Mouse (Mus musculus) heart, adult 9 months (tissue): Measurements from ENCODE around the gene Slc13a5.

Experiments used
- DNase-seq, 2 experiments: peaks; one replicate each; pipeline ENCODE4 v3.0.0; 2022; ENCODE audit warnings: low spot score in 2 of 2

The Slc13a5 gene

DNA sequence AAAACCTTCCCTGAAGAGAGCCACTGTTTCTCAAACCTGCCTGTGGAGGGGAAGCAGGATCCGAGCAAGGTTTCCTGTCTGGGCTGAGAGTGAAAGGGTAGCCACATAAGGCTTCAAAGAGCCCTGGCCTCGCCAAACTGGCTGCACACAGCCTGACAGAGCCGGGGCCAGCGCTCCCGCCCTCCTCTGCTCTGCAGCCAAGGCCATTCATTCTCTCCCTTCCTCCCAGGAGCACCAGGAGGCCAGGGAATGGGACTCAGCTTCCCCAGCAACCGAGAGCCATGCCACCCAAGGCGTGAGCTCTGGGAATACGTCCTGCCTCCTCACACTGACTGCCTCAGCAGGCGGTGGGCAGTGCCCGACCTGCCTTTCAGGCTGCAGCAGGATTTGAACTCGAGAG lies 1.5 kb downstream of the Slc13a5 start:
- no peak for DNase-seq

DNA sequence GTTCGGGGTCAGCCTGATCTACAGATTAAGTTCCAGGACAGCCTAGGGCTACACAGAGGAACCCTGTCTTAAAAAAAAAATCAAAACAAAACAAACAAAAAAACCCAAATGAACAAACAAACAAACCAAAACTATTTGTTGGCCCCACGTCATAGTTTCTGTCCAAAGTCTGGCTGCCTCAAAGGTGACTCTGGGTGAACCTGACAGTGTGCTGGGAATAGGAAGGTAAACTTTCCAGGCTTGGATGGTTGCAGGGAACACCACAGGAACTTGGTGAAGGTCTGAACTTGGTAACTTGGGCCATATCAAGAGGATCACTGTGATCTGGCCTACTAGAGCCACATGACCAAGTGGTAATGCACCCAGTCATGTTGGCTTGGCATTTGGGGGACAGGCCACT lies 10.6 kb downstream of the Slc13a5 start:
- DNase-seq = no peak

DNA sequence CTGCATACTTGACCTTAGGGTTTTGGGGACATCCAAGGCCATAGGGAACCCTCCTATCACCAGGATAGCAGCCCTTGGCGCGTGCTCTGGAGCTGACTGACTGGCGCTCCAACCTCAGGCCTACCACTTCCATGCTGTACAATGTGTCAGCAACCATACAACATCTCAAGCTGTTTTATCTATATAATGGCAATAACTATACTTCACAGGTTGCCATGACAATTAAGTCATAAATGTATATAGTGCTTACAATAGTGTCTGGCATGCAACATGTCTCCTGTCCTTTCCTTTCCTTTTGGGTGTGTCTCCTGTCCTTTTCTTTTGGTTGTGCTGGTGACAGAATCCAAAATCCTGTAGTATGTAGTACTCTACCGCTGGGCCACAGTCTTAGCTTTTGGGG lies 11.4 kb downstream of the Slc13a5 start:
- DNase-seq = no peak

DNA sequence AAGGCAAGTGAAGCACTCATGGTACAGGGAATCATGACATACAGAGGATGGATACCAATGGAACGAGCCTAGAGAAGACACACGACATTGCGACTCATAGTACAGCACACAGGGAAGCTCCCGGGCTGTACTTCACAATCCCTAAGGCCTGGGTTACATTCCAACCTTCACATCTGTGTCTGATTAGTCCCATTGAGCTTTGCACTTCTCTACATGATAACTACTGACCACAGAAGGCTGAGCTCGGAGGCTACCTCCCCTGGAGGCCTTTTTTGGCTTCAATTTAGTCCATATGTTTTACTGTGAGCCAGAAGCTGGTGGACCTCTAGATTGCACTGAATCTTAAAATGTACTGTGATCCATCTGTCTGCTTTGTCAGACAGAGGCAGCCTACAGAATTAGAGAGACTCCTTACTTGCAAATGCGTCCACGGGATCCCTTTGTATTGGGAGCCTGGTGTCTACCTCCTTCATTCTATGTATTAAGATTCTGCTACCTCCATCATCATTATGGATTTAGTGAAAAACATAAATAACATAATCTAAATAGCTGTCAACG lies 21.7 kb downstream of the Slc13a5 start:
- DNase-seq = no peak

DNA sequence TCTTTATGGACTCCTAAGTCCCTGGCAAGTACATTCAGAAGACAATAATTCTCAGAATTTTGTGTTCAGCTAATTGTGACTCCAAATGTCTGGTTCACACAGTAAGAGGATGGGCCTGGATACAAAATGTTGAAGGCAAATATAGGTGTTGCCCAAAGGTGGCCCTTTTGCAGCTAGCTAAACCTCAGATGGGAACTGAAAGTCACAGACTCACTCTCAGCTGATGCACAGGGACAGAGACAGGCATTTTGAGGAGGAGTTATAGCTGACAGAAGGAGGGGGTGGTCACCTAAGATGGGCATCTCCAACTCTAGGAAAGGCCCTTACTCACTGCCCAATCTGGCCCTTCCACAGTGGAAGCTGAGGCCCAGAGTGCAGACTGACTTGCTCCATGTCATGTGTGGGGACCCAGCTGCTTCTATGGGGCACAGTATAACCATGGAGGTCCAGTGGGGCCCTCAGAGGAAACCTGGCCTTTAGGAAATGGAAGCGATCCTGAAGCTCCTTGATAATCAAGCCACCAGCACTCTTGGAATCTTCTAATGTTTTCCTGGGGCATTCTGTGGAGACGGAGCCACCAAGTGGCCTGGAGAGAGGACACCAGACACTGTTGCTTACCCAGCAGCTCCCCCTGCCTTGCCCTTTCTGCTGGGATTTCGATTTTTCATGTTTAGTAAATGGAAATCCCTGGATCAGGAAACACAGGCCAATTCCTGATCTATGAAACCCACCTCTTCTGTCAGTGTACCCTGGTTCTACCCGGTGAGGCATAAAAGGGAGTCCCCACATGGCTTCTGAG lies 26.8 kb downstream of the Slc13a5 start:
- no peak for DNase-seq

DNA sequence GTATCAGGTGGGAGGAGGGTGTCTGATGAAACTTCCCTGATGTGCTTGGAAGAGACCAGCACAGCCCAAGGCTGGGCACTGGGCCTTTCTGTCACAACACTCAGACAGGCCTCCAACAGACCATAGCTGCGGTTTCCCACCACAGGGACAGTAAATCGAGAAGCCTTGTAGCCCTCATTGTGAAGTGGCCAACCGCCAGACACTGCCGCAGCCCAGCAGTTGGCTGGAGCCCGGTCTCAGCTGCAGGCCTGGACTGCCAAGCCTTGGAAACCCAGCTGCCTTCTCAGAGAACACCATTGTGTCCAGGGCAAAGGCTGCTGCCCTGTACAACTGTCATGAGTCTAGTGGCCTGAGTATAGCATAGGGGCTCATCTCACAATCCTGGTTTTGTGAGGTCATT lies 33.0 kb downstream of the Slc13a5 start:
- DNase-seq = no peak

DNA sequence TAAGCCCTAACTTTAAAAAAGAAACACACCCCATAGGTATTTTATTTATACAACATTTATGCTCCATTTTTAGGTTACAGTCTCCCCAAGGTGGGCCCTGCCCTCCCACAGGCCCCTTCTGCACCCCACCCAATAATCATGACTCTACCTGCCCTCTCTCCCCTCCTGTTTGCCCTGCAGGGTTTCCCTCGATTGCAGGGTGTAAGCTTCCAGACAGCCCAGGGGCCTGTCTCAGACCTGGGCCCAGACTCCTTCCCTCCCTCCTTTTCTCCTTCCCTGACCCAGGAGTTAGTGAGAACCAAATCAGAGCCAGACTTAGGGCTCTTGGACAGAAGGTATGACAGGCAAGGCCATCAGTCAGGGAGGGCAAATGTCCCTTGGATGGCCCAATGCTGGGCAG lies 34.0 kb downstream of the Slc13a5 start:
- DNase-seq = no peak

DNA sequence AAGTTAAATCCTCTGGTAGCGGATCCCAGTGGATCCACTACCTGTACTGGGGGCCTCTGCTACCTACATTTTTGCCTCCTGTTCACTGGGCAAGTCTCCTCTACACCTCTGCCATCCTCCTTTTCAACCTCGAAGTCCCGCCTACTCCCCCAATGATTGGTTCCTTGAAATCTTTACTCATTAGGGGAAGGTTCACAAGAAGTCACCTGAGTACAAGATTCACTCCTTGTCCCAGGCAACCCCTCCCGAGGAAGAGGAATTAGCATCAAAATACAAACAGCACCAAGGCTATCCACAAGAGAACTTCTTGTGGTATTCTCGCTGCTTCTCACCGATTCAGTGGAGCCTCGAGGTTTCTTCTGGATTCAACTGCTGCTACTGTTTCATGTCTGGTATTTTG lies 35.0 kb downstream of the Slc13a5 start:
- no peak for DNase-seq

DNA sequence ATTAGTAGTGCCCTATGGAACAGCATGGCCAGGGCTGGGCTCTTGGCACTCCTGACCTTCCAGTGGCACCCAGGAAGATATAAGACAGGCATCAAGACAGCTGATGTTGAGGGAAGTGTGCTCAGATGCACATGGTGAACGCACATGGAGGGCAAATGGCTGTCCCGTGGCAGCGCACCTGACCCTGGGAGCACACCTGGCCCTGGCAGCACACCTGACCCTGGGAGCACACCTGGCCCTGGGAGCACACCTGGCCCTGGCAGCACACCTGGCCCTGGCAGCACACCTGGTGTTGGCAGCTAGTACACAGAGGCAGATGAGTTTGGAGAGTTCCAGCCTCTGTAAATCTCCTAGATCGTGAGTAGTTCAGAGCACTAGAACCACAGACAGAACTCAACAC lies 38.5 kb downstream of the Slc13a5 start:
- no peak for DNase-seq

DNA sequence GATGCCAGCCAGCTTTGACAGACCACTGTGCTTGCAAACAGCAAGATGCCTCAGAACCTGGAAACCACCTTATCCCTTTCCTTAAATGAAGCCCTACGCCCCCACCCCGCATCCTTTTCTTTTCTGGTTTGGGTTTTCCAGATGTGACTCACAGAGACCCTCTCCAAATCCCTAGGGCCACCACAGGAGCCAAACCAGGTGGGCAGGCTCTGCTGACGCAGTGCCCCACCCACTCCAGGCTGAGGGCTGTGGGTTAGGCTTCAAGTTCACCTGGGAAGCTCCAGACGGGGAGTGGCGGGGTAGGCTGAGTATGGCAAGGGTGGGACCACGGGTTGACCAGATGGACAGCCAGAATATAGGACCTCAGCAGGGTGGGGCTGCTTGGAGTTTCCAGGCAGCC lies 40.1 kb downstream of the Slc13a5 start:
- no peak for DNase-seq

DNA sequence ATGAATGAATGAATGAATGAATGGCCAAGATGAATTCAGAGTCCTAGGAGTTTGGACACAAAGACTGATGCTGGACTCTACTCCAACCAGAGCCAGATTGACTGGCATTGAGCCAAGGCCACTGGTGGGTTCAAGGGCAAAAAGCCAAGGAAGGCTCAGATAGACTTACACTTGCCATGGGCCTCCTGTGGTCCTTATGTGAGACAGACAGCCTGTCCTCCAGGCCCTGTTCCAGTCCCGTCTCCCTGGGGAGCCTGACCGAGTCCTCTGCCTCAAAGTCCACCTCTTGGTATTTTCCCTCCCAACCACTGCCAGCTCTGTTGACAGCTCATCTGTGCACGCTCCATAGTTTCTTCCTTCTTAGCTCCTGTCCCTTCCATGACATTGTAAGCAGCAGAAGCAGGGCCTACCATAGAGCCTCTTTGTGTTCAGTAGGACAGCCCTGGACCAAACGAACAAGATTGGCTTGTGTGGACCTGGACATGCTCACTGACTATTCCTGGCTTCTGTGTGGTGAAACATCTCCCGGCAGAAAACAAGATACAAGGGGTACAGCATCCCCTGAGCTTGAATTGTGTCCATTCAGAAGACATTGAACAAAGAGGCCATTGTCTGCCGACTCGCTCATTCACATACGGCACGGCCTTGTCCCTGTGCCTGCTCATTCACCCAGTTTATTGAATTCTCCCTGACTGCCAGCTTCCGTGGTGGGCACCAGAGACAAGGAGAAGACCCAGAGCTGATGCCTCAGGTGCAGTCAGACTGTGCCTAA lies 40.8 kb downstream of the Slc13a5 start:
- DNase-seq = no peak

DNA sequence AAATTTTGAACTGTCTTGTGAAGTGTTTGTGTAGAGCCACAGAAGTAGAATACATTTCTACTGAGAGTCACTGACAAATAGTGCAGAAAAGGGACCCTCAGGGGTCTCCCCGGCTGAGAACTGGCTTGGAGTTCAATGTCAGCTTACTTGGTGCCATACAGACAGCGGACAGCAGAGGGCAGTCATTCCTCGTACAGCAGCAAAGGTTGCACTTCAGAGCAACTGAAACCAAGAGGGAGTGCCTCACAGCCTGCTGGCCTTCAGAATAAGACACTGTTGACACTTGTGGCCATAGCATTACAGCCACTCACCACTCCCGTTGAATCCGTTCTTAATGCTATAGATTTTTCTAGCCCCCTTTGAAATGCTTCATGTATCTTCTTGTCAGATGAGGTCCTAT lies 42.2 kb downstream of the Slc13a5 start:
- peak; percentile 34 to 57 for DNase-seq

DNA sequence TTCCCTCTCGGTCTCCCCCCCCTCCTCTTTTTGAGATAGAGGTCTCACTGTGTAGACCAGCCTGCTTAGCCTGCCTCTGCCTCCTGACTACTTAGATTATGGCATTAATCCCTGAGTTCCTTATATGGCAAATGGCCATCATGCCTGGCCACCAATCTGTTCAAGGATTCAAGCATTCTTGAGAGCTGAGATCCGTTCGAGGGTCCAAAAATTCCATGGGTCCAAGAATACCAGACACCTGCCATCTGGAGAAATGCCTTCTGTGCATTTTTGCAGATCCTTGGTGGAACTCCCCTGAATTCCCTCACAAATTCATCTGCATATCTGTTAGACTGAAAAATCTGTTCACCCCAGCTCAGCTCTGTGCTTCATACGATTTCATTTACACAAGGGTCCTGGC lies 43.6 kb downstream of the Slc13a5 start:
- no peak for DNase-seq

DNA sequence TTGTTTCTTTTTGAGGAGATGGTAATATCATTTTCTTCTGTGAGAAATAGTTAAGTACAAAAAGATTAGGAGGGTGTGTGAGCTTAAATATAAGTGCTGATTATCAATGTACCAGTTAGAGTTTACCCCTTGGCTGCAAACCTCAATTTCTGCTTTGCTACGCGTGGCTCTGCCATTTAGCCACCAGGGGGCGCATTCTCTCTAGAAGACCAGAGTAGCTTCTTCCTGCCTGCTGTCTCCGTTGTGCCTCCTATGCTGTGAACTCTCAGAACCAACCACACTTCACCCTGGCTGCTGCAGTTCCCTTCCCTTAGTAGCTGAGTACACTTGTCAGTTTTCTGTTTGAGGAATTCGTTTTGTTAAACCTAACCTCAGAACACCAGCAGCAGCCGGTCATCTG lies 45.7 kb downstream of the Slc13a5 start:
- peak; percentile 11 to 33 for DNase-seq

DNA sequence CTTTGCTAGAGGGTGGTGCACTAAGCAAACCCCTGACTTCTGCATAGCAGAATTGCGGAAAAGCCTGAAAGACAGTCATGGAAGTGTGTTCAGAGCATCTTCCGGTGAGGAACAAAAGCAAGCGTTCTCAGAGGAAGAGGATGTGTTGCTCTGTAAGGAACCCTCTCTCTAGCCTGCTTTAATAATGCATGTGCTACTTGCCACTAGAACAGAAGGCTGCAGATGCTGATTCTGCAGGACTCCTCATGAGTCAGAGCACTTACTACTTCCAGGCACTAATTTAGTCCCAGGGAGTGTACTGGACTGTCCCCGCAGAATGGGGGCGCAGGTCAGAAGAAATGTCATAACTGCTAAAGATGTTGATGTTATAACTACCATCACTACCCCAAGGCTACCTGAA lies 49.9 kb downstream of the Slc13a5 start:
- no peak for DNase-seq

DNA sequence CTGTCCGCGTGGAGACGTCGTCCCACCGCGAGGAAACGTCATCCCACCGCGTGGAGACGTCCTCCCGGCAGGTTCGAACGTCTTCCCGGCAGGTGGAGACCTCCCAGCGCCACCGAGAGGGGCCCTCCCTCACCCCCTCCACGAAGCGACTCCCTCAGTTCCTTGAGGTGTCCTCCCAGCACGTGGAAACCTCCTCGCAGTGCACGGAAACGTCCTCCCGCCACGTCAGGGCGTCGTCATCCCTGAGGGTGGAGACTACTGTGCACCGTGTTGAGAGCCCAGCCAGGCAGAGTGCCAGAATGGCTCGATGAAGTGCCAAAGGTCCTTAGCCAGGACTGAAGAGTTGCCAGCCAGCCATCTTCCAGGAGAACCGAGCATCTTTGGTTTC lies 51.6 kb downstream of the Slc13a5 start, which contains the start of gene Med31:
Gene Med31 (minus strand): TSS at position 183 of the 388 bp plus-strand sequence.
- DNase-seq = peak; percentile 74 to 75

DNA sequence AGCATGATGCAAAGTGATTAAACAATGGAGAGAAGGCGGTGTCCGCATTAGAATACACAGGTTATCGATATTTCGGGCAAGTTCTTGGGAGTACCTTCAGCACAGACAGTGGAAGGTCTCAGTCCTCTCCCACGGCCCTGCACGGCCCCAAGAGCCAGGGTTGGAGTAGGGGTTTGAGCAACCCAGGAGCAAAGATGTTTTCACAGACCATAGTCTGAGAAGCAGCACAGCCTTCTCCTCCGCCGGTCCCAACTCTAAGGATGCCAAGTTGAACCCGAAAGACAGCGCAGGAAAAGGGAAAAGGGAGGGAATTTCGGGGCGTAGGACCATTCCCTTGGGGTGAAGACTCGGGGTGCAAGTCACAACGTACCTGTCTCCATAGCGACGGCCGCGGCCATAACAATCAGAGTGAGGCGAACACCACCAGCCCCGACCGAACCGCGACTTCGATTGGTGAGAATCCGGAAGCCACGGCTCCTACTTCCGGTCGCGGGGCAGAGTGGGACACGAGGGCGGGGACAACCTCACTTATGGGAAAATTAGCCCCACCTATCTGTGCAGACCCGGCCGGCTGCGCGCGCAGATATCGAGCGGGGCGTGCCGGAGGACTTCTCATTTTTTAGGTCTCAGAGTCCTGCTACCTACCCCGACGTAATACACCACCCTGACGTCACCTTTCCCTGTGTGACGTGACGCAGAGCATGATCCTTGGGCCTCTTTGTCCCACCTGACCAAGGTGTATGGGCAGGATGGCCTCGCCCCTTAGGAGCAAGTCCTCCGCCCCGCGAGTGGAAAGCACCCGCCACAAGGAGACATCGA lies 52.2 kb downstream of the Slc13a5 start:
- peak; percentile 96 for DNase-seq

DNA sequence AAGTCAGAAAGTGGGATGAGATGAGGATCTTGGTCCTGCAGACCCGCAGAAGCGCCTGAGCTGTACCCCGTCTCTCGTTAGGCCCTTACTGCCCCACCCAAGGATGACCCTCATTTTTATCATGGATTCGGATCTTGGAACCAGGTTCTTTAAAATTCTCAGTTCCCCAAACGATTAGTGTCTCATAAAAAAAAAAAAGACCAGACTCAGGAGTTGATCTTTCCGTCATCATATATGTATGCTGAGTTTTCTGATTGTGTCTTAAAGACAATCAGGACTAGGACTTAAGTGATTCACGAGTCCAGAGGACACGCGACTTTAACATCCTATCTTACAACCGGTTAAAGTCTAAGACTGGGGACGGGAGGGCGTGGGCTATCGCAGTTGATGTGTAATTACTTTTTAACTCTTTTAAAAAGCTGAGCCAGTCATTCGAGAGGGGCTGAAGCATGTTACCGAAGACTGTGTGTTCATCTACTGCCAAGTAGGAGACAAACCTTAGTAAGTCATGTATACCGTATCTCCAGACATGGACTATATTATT lies 59.1 kb downstream of the Slc13a5 start:
- DNase-seq = no peak

DNA sequence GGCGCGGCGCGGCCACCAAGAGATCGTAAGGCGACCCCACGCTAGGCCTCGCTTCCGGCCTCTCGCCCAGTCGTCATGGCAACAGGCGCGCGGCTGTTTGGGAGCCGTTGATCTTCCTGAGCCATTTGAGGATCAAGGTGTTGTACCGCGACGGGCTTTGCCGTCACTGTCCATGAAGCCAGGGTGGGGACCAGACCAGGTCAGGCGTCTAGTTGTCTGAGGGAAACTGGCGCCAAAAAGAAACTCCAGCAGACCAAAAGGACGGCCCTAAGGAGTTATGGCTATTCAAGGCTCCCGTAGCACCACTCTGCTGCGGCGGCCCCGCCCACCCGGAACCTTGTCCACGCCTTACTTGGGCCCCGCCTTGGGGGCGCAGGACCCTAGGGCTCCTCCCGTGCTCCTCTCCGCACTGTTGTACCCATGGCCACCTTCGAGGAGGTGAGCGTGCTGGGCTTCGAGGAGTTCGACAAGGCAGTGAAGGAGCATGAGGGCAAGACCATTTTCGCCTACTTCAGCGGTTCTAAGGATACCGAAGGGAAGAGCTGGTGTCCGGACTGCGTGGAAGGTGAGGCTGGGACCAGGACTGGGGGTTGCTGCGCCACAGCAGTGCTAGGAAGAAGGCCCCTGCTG lies 59.7 kb downstream of the Slc13a5 start, which contains the start of the genes 4933427D14Rik and Txndc17:
Gene 4933427D14Rik (minus strand): TSS at position 256 of the 630 bp plus-strand sequence.
Gene Txndc17 (plus strand): TSS at position 344 of the 630 bp plus-strand sequence.
- peak; percentile 91 to 92 for DNase-seq

DNA sequence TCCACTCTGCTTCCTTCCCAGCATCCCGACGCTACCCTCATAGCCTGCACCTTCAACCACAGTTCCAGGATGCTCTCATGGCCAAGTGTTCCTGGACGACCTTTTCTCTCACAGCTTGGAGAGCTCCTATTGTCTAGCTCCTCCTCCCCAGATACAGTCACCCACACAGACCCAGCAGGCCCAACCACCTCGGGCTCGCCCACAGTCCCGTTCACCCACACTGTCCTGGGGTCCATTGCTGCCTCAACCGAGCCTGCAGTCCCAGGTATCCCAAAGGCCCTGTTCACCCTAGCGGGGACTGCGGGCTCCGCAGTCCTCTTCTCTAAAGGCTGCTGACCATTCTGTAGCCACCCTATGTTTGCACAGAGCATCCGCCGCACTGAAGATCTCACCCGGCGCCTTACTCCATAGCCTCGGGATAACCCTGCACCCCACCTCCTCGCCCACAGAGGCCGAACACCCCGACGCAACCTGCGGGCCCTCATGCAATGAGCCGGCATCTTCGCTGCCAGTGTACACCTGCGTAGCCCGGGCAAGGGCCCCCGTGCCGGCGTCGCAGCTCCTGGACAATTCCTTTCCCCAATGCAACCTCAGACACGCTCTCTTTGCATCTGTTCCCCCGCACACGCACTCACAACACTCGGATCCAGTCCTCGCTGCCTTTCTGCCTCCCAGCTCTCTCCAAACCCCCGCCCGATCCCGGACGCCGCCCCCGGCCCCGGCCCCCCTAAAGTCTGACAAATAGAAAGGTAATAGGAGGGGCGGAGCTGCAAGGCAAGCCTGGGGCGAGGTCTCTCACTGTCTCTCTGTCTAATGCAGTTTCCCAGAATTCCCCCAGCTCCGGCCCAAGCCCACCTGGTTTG lies 60.5 kb downstream of the Slc13a5 start, which contains the start of gene Gm43951:
Gene Gm43951 (minus strand): TSS at position 500 of the 863 bp plus-strand sequence.
- DNase-seq = peak in 1 of 2 experiments; percentile 14
